38 mouse cellular contexts compared by ENCODE assay signal in the genomic region with DNA sequence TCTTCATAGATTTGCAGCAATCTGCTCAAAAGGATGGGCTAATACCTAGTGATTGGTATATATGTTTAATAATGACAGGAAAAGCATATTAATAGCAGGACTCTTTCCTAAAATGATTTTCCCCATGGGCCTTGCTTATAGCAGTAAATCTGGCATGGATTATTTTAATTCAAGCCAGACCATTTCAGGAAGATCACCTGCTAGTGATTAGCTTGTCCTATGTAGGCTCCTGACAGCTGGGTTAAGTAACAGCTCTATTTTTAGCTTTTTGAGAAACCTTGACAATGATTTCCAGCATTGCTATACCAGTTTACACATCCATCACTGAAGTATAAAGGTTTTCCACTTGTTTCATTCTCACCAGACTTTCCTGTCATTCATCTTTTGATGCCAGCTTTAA. TPM values are rescaled to one million over a fixed set of nuclear protein-coding genes. Genes with fewer than 3 reads are reported as not detected.
DNase-seq lines count a peak whose midpoint lies in the region; ATAC-seq and TF ChIP-seq lines count a peak whose summit lies in the region.
"Had no signal": no experiment of that assay in that cellular context is flagged by ENCODE, and none has a peak within 500 bp of the region (broad histone marks: within the 10 kb centered on the region; RNA-seq: fewer than 3 reads in every experiment).

No protein-coding gene starts in this region.

- H3K9ac ChIP-seq in hindbrain, embryonic 11.5 days (ENCODE audit: low read depth, low read length), result no peak overlapping the region
- H3K9ac ChIP-seq in embryonic facial prominence, embryonic 12.5 days, result no peak overlapping the region
- no peak overlapping the region for H3K9ac ChIP-seq in limb, embryonic 12.5 days (replicated peaks)
- no peak overlapping the region for H3K9ac ChIP-seq in kidney, embryonic 16.5 days (replicated peaks; ENCODE audit: low read length)
- H3K9ac ChIP-seq in lung, postnatal 0 days (replicated peaks; ENCODE audit: low read depth), result no peak overlapping the region
- H3K9ac ChIP-seq: hindbrain, embryonic 13.5 days; liver, embryonic 15.5 days; lung, embryonic 14.5 days; neural tube, embryonic 12.5 days had no signal

- H3K4me2 ChIP-seq in hindbrain, embryonic 11.5 days (replicated peaks; ENCODE audit: low read depth, low read length), result no peak overlapping the region
- H3K4me2 ChIP-seq in embryonic facial prominence, embryonic 12.5 days (replicated peaks), result no peak overlapping the region
- H3K4me2 ChIP-seq in limb, embryonic 12.5 days, result no peak overlapping the region
- H3K4me2 ChIP-seq in kidney, embryonic 16.5 days (replicated peaks; ENCODE audit: low read depth, low read length), result no peak overlapping the region
- H3K4me2 ChIP-seq in lung, postnatal 0 days (replicated peaks; ENCODE audit: low read depth, low read length), result no peak overlapping the region
- H3K4me2 ChIP-seq: hindbrain, embryonic 13.5 days; liver, embryonic 15.5 days; lung, embryonic 14.5 days; midbrain, embryonic 11.5 days; neural tube, embryonic 12.5 days had no signal

- no peaks in the 10 kb centered on the region for H3K36me3 ChIP-seq in hindbrain, embryonic 11.5 days (ENCODE audit: control insufficient read depth, insufficient read depth, low read length)
- H3K36me3 ChIP-seq in hindbrain, embryonic 10.5 days, result no peaks in the 10 kb centered on the region
- no peaks in the 10 kb centered on the region for H3K36me3 ChIP-seq in embryonic facial prominence, embryonic 12.5 days
- no peaks in the 10 kb centered on the region for H3K36me3 ChIP-seq in limb, embryonic 12.5 days
- no peaks in the 10 kb centered on the region for H3K36me3 ChIP-seq in kidney, embryonic 16.5 days (ENCODE audit: insufficient read depth, low read length)
- H3K36me3 ChIP-seq in lung, postnatal 0 days (ENCODE audit: insufficient read depth, low read length), result no peaks in the 10 kb centered on the region
- H3K36me3 ChIP-seq: hindbrain, embryonic 13.5 days; liver, embryonic 15.5 days; neural tube, embryonic 12.5 days had no signal

- intact Hi-C loops in gastrocnemius, postnatal 36 days (cut with DNase I), result no loop called here

- no peaks in the 10 kb centered on the region for H3K27me3 ChIP-seq in hindbrain, embryonic 11.5 days (ENCODE audit: control insufficient read depth, insufficient read depth, low read length)
- no peaks in the 10 kb centered on the region for H3K27me3 ChIP-seq in hindbrain, embryonic 10.5 days (ENCODE audit: insufficient read depth, poor library complexity, severe bottlenecking)
- no peaks in the 10 kb centered on the region for H3K27me3 ChIP-seq in embryonic facial prominence, embryonic 12.5 days
- no peaks in the 10 kb centered on the region for H3K27me3 ChIP-seq in limb, embryonic 12.5 days
- H3K27me3 ChIP-seq in kidney, embryonic 16.5 days (ENCODE audit: insufficient read depth, low read length), result no peaks in the 10 kb centered on the region
- H3K27me3 ChIP-seq in lung, postnatal 0 days (replicated peaks; ENCODE audit: insufficient read depth, low read length), result no peaks in the 10 kb centered on the region
- H3K27me3 ChIP-seq: hindbrain, embryonic 13.5 days; liver, embryonic 15.5 days; neural tube, embryonic 12.5 days had no signal

- peak; percentile 1 for DNase-seq in hindbrain, embryonic 11.5 days (ENCODE audit: low spot score)
- DNase-seq in hindbrain, embryonic 10.5 days (ENCODE audit: low spot score), result no peak
- no peak for DNase-seq in gastrocnemius, postnatal 36 days
- no peak for DNase-seq in lung, postnatal 0 days (ENCODE audit: low spot score)
- DNase-seq: adrenal gland, adult 2 months; cerebellum, adult 2 months; cerebellum, postnatal 14 days; gastrocnemius, postnatal 10 days; kidney, postnatal 25 days; lung, embryonic 14.5 days; right cerebral cortex, adult 18-20 months; spleen, adult 18-20 months; thymus, postnatal 36 days had no signal

- H3K4me3 ChIP-seq in hindbrain, embryonic 11.5 days (ENCODE audit: low read depth, low read length), result no peak overlapping the region
- H3K4me3 ChIP-seq in hindbrain, embryonic 10.5 days, result no peak overlapping the region
- H3K4me3 ChIP-seq in embryonic facial prominence, embryonic 12.5 days, result no peak overlapping the region
- no peak overlapping the region for H3K4me3 ChIP-seq in limb, embryonic 12.5 days (replicated peaks)
- H3K4me3 ChIP-seq in kidney, embryonic 16.5 days (ENCODE audit: low read length), result no peak overlapping the region
- no peak overlapping the region for H3K4me3 ChIP-seq in lung, postnatal 0 days (ENCODE audit: low read depth, low read length)
- H3K4me3 ChIP-seq: hindbrain, embryonic 13.5 days; layer of hippocampus, adult 2 months; left cerebral cortex, adult 2 months; liver, embryonic 15.5 days; neural tube, embryonic 12.5 days had no signal

- H3K9me3 ChIP-seq in hindbrain, embryonic 11.5 days (ENCODE audit: control insufficient read depth, low read length), result no peaks in the 10 kb centered on the region
- H3K9me3 ChIP-seq in hindbrain, embryonic 10.5 days, result no peaks in the 10 kb centered on the region
- no peaks in the 10 kb centered on the region for H3K9me3 ChIP-seq in embryonic facial prominence, embryonic 12.5 days
- no peaks in the 10 kb centered on the region for H3K9me3 ChIP-seq in limb, embryonic 12.5 days
- no peaks in the 10 kb centered on the region for H3K9me3 ChIP-seq in kidney, embryonic 16.5 days (ENCODE audit: low read length)
- no peaks in the 10 kb centered on the region for H3K9me3 ChIP-seq in lung, postnatal 0 days (ENCODE audit: low read length)
- H3K9me3 ChIP-seq: hindbrain, embryonic 13.5 days; liver, embryonic 15.5 days; neural tube, embryonic 12.5 days had no signal

- ATAC-seq in hindbrain, embryonic 11.5 days (ENCODE audit: low FRiP score), result no peak
- peak; percentile 60; the same call in 1 of the 2 replicates for ATAC-seq in embryonic facial prominence, embryonic 12.5 days (ENCODE audit: insufficient number of reproducible peaks, insufficient read depth, low FRiP score, low TSS enrichment)
- peak; percentile 73; the same call in 1 of the 2 replicates for ATAC-seq in limb, embryonic 12.5 days (ENCODE audit: insufficient number of reproducible peaks, insufficient read depth, low FRiP score, low TSS enrichment, low read depth)
- no peak for ATAC-seq in kidney, embryonic 16.5 days (ENCODE audit: low FRiP score, low TSS enrichment)
- ATAC-seq in lung, postnatal 0 days, result no peak
- ATAC-seq: forebrain, embryonic 16.5 days; intestine, postnatal 0 days; midbrain, embryonic 16.5 days had no signal

- no peaks in the 10 kb centered on the region for H3K4me1 ChIP-seq in hindbrain, embryonic 11.5 days (replicated peaks; ENCODE audit: control insufficient read depth, insufficient read depth, low read length)
- H3K4me1 ChIP-seq in hindbrain, embryonic 10.5 days (replicated peaks), result no peaks in the 10 kb centered on the region
- 0 out of 2 replicates have a peak, but pooled peaks cover 7% of the 10 kb centered on the region for H3K4me1 ChIP-seq in embryonic facial prominence, embryonic 12.5 days
- 0 out of 2 replicates have a peak, but pooled peaks cover 6% of the 10 kb centered on the region for H3K4me1 ChIP-seq in limb, embryonic 12.5 days (replicated peaks)
- H3K4me1 ChIP-seq in kidney, embryonic 16.5 days (ENCODE audit: insufficient read depth, low read length), result no peaks in the 10 kb centered on the region
- H3K4me1 ChIP-seq in lung, postnatal 0 days (ENCODE audit: insufficient read depth, low read depth, low read length), result no peaks in the 10 kb centered on the region
- H3K4me1 ChIP-seq: hindbrain, embryonic 13.5 days; liver, embryonic 15.5 days; neural tube, embryonic 12.5 days had no signal

- no peak for TF ChIP-seq EP300 in lung, postnatal 0 days (IDR thresholded peaks at IDR 0.05)

- no peak overlapping the region for H3K27ac ChIP-seq in hindbrain, embryonic 11.5 days (ENCODE audit: low read depth, low read length)
- no peak overlapping the region for H3K27ac ChIP-seq in hindbrain, embryonic 10.5 days
- H3K27ac ChIP-seq in embryonic facial prominence, embryonic 12.5 days, result no peak overlapping the region
- H3K27ac ChIP-seq in limb, embryonic 12.5 days, result no peak overlapping the region
- no peak overlapping the region for H3K27ac ChIP-seq in kidney, embryonic 16.5 days (ENCODE audit: low read length)
- H3K27ac ChIP-seq in lung, postnatal 0 days (ENCODE audit: low read length), result no peak overlapping the region
- H3K27ac ChIP-seq: hindbrain, embryonic 13.5 days; layer of hippocampus, adult 2 months; left cerebral cortex, adult 2 months; liver, embryonic 15.5 days; neural tube, embryonic 12.5 days had no signal

- no peak for TF ChIP-seq CTCF in lung, postnatal 0 days (IDR thresholded peaks at IDR 0.05)

RNA-seq across cellular contexts. Expression of a gene that starts 9.8 kb away (rescaled TPM):
- polyA plus RNA-seq in hindbrain, embryonic 11.5 days (2014; fragmentation: Nextera tagmentation; extraction: Ambion mirVana), result not detected in 2 replicates
- not detected in 2 replicates for polyA plus RNA-seq in hindbrain, embryonic 10.5 days (2016; fragmentation: Nextera tagmentation; extraction: Ambion mirVana)
- not detected in 2 replicates for polyA plus RNA-seq in embryonic facial prominence, embryonic 12.5 days (2016; fragmentation: Nextera tagmentation; extraction: Ambion mirVana)
- polyA plus RNA-seq in limb, embryonic 12.5 days (2016; fragmentation: Nextera tagmentation; extraction: Ambion mirVana), result not detected in 2 replicates
- polyA plus RNA-seq in kidney, embryonic 16.5 days (2015; fragmentation: Nextera tagmentation; extraction: Ambion mirVana), result not detected in 2 replicates
- total RNA-seq in gastrocnemius, postnatal 36 days (2021), result not detected
- not detected in 2 replicates for polyA plus RNA-seq in lung, postnatal 0 days (2015; fragmentation: Nextera tagmentation; extraction: Ambion mirVana)
- total RNA-seq: adrenal gland, adult 2 months; adrenal gland, postnatal 4 days; gastrocnemius, postnatal 10 days; granulocyte monocyte progenitor cell, adult 5-6 weeks; heart, postnatal 25 days; layer of hippocampus, adult 2 months; layer of hippocampus, postnatal 14 days; left cerebral cortex, adult 2 months; left cerebral cortex, postnatal 25 days; liver, adult 2 months; megakaryocyte progenitor cell, adult 5-6 weeks; MEL had no signal
- polyA plus RNA-seq: adrenal gland, adult 2 months; cerebellum, adult 2 months; cortical plate, adult 2 months; forebrain, embryonic 11.5 days; forebrain, embryonic 16.5 days; heart, embryonic 14.5 days; hindbrain, embryonic 13.5 days; intestine, postnatal 0 days; kidney, embryonic 14.5 days; liver, adult 2 months; liver, embryonic 15.5 days; lung, embryonic 14.5 days; midbrain, embryonic 11.5 days; midbrain, embryonic 16.5 days; neural tube, embryonic 12.5 days; stomach, embryonic 16.5 days had no signal

RNA-seq across cellular contexts. Expression of a gene that starts 31.3 kb away (rescaled TPM):
- not detected in 2 replicates for polyA plus RNA-seq in hindbrain, embryonic 11.5 days (2014; fragmentation: Nextera tagmentation; extraction: Ambion mirVana)
- not detected in 2 replicates for polyA plus RNA-seq in hindbrain, embryonic 10.5 days (2016; fragmentation: Nextera tagmentation; extraction: Ambion mirVana)
- polyA plus RNA-seq in embryonic facial prominence, embryonic 12.5 days (2016; fragmentation: Nextera tagmentation; extraction: Ambion mirVana), result not detected in 2 replicates
- polyA plus RNA-seq in limb, embryonic 12.5 days (2016; fragmentation: Nextera tagmentation; extraction: Ambion mirVana), result not detected in 2 replicates
- not detected in 2 replicates for polyA plus RNA-seq in kidney, embryonic 16.5 days (2015; fragmentation: Nextera tagmentation; extraction: Ambion mirVana)
- total RNA-seq in gastrocnemius, postnatal 36 days (2021), result not detected
- not detected in 2 replicates for polyA plus RNA-seq in lung, postnatal 0 days (2015; fragmentation: Nextera tagmentation; extraction: Ambion mirVana)
- total RNA-seq: adrenal gland, adult 2 months; adrenal gland, postnatal 4 days; gastrocnemius, postnatal 10 days; granulocyte monocyte progenitor cell, adult 5-6 weeks; heart, postnatal 25 days; layer of hippocampus, adult 2 months; layer of hippocampus, postnatal 14 days; left cerebral cortex, adult 2 months; left cerebral cortex, postnatal 25 days; liver, adult 2 months; megakaryocyte progenitor cell, adult 5-6 weeks; MEL had no signal
- polyA plus RNA-seq: adrenal gland, adult 2 months; cortical plate, adult 2 months; forebrain, embryonic 11.5 days; forebrain, embryonic 16.5 days; heart, embryonic 14.5 days; hindbrain, embryonic 13.5 days; intestine, postnatal 0 days; kidney, embryonic 14.5 days; liver, adult 2 months; liver, embryonic 15.5 days; lung, embryonic 14.5 days; midbrain, embryonic 11.5 days; midbrain, embryonic 16.5 days; neural tube, embryonic 12.5 days; stomach, embryonic 16.5 days had no signal

RNA-seq across cellular contexts. Expression of a gene that starts 39.5 kb away (rescaled TPM):
- polyA plus RNA-seq in hindbrain, embryonic 11.5 days (2014; fragmentation: Nextera tagmentation; extraction: Ambion mirVana), result not detected in 2 replicates
- polyA plus RNA-seq in hindbrain, embryonic 10.5 days (2016; fragmentation: Nextera tagmentation; extraction: Ambion mirVana), result not detected in 2 replicates
- not detected in 2 replicates for polyA plus RNA-seq in embryonic facial prominence, embryonic 12.5 days (2016; fragmentation: Nextera tagmentation; extraction: Ambion mirVana)
- not detected in 2 replicates for polyA plus RNA-seq in limb, embryonic 12.5 days (2016; fragmentation: Nextera tagmentation; extraction: Ambion mirVana)
- not detected in 2 replicates for polyA plus RNA-seq in kidney, embryonic 16.5 days (2015; fragmentation: Nextera tagmentation; extraction: Ambion mirVana)
- not detected for total RNA-seq in gastrocnemius, postnatal 36 days (2021)
- polyA plus RNA-seq in lung, postnatal 0 days (2015; fragmentation: Nextera tagmentation; extraction: Ambion mirVana), result not detected in 2 replicates
- total RNA-seq: adrenal gland, adult 2 months; adrenal gland, postnatal 4 days; gastrocnemius, postnatal 10 days; granulocyte monocyte progenitor cell, adult 5-6 weeks; heart, postnatal 25 days; layer of hippocampus, adult 2 months; layer of hippocampus, postnatal 14 days; left cerebral cortex, adult 2 months; left cerebral cortex, postnatal 25 days; liver, adult 2 months; megakaryocyte progenitor cell, adult 5-6 weeks; MEL had no signal
- polyA plus RNA-seq: adrenal gland, adult 2 months; cerebellum, adult 2 months; cortical plate, adult 2 months; forebrain, embryonic 11.5 days; forebrain, embryonic 16.5 days; heart, embryonic 14.5 days; hindbrain, embryonic 13.5 days; intestine, postnatal 0 days; kidney, embryonic 14.5 days; liver, adult 2 months; liver, embryonic 15.5 days; lung, embryonic 14.5 days; midbrain, embryonic 11.5 days; midbrain, embryonic 16.5 days; neural tube, embryonic 12.5 days; stomach, embryonic 16.5 days had no signal

Comparison
In these comparisons a context has a peak if more than half of its experiments do, and no peak if none do; other contexts are left out.
1. ATAC-seq: peak in embryonic facial prominence, embryonic 12.5 days (single experiment) and limb, embryonic 12.5 days (single experiment); none in hindbrain, embryonic 11.5 days (single experiment), kidney, embryonic 16.5 days (single experiment) and lung, postnatal 0 days (single experiment).